24 mouse cellular contexts compared by ENCODE assay signal in genomic region chr10:79110482-79110881, GRCm38 (mm10). TPM values are rescaled to one million over a fixed set of nuclear protein-coding genes. Genes with fewer than 3 reads are reported as not detected.
"Had no signal": no experiment of that assay in that cellular context is flagged by ENCODE, and none has a peak within 500 bp of the region (broad histone marks: within the 10 kb centered on the region; RNA-seq: fewer than 3 reads in every experiment).

No protein-coding gene starts in this region.

- H3K27me3 ChIP-seq: neural tube, embryonic 13.5 days; neural tube, embryonic 15.5 days; stomach, embryonic 15.5 days had no signal

- H3K4me3 ChIP-seq: neural tube, embryonic 13.5 days; neural tube, embryonic 15.5 days; stomach, embryonic 15.5 days had no signal

- H3K36me3 ChIP-seq: neural tube, embryonic 13.5 days; neural tube, embryonic 15.5 days; stomach, embryonic 15.5 days had no signal

- DNase-seq: retina, postnatal 1 day; right cerebral cortex, adult 18-20 months; right cerebral cortex, postnatal 14 days; right cerebral cortex, postnatal 25 days; right cerebral cortex, postnatal 4 days; spleen, adult 18-20 months; thymus, adult 18-20 months; thymus, adult 2 months; thymus, postnatal 14 days; thymus, postnatal 25 days; thymus, postnatal 36 days; thymus, postnatal 4 days had no signal

- H3K27ac ChIP-seq: neural tube, embryonic 13.5 days; neural tube, embryonic 15.5 days; stomach, embryonic 15.5 days; stomach, postnatal 0 days had no signal

- H3K9ac ChIP-seq: neural tube, embryonic 13.5 days; neural tube, embryonic 15.5 days; stomach, embryonic 15.5 days had no signal

- H3K4me1 ChIP-seq: neural tube, embryonic 13.5 days; neural tube, embryonic 15.5 days; stomach, embryonic 15.5 days had no signal

- H3K4me2 ChIP-seq: neural tube, embryonic 13.5 days; neural tube, embryonic 15.5 days; stomach, embryonic 15.5 days had no signal

- H3K9me3 ChIP-seq: neural tube, embryonic 13.5 days; neural tube, embryonic 15.5 days; stomach, embryonic 15.5 days had no signal

RNA-seq across cellular contexts. Expression of gene Vmn2r80, which starts 38.1 kb away (rescaled TPM):
- polyA plus RNA-seq: neural tube, embryonic 13.5 days; neural tube, embryonic 14.5 days; neural tube, embryonic 15.5 days; small intestine, adult 2 months; spleen, adult 2 months; stomach, embryonic 14.5 days; stomach, embryonic 15.5 days; stomach, embryonic 16.5 days; stomach, postnatal 0 days; testis, adult 2 months; thymus, adult 2 months; thymus, postnatal 0 days; urinary bladder, adult 2 months had no signal
